Mouse (Mus musculus) forelimb bud, embryonic 11.5 days (tissue): ENCODE measurements around the gene Mbnl2.

ENCODE experiments used
- DNase-seq: peaks from one replicate; pipeline ENCODE4 v3.0.0-alpha.2; 2012; ENCODE audit warnings: low read depth, low spot score

Gene Mbnl2

DNA sequence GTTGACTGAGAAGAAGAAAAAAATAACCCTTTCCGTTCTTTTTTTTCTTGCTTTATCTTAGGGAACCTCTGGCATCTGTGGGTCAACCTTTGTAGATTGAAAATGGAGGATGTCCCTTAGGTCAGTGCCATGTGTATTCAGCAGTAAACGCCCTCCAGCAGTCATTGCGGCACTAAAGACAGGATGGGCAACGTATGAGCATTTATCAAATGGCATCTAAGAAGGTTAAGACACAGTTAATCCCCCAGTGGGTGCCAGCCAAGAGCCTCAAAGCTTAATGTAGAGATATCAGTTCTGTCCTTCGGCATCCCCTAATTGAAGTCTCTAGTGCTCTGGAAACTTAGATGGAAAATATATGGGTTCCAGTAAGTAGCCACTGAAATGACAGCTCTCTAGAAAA lies 723 bp upstream of the Mbnl2 start:
- no peak for DNase-seq

DNA sequence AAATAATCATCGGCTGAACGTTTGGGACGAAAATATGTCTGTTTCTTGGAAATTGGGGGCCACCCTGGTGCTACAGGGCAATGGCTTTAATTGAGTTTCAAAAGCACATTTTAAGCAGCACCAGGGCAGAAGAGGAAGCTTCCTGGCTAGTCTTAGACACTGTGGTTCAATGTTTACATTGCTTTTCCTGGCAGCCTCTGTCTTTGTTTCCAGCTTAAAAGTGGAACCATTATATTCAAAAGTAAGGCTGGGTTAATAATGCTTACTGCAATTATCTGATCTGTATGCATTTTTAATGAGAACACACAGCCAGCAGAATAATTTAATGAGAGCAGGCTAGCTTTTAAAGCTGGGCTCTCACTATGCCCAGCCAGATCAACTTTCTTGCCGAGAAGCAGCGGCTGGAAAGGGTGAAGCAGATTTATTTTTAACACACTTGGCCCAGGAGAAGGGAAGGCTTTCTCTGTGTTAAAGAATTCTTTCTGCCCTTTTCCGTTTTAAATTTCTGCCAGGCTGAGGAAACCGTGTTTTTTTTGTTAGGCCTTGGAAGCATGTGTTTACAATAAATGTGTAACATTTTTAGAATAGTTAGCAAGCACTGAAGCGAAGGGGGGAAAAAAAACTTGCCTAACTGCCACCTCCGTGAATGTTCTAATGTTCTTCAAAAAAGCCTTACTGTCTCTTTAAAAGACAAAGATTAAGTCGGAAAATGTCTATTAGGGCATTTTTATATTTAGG lies 1.0 kb downstream of the Mbnl2 start:
- no peak for DNase-seq

DNA sequence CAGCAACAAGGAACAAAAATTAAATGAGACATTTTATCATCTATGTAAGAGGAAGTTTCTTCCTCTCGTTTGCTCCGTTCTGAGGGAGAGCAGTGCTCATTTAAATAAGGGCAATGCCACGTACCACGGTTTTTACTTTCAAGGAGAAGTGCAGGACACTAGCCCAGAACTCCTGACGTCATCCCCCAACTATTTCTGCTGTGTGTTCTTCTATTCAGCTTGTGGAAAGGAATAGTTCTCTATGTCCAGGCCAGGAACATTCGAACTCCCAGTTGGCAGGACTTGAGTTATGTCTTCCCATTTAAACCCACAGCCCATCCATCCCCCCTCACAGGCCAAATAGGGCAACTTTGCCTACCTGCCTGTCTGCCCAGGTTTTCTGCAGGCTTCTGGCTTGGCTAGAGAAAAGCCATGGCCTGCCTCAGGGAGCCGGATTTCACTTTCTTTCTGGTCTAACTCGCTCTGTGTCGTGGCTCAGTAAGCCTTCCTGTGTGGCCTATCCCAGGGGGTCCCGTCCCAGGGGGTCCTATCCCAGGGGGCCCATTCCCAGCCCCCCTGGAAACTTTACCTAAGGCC lies 1.7 kb downstream of the Mbnl2 start:
- DNase-seq = peak; percentile 76

DNA sequence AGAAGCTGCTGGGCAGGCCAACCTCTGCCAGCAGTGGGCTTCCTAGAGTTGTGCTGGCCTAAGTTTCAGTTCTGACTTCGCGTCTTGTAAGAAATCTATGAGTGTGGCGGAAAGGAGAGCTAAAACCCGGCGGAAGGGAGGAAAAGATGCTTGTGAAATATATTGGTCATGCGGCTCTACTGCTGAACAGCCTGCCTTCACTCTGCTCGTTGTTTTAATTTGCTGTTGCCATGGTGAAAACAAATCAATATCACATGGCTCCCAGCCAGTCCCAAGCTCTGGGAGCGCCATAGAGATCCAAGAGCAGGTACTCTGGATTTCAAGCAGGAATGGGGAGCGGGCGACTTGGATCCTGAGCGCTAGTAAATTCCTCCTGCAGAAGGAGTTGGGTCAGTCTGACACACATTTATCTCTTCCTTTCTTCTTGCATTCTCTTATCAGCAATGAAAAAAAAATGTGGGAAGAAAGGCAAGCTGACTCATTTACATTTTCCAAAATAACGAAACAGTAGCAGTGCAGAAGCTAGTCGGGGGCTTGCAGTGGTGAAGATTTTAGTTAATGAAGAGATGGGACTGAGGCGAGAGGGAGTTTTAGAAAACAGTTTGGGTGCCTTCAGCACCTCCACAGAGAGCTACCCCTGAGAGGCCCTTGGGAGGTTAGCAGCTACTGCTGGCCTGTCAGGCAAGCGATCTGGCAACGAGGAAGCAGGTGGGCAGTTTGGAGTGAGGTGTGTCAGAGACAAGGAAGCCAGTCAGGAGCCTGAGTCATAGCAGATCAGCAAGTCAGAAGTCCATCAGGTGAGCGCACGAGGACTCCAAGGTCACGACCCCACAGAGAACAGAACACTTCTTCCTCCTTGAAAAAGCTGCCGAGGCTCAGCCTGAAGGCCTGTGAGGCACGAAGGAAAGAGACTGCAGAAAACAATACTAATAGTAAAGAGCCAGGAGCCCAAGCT lies 3.1 kb downstream of the Mbnl2 start:
- peak; percentile 82 for DNase-seq

DNA sequence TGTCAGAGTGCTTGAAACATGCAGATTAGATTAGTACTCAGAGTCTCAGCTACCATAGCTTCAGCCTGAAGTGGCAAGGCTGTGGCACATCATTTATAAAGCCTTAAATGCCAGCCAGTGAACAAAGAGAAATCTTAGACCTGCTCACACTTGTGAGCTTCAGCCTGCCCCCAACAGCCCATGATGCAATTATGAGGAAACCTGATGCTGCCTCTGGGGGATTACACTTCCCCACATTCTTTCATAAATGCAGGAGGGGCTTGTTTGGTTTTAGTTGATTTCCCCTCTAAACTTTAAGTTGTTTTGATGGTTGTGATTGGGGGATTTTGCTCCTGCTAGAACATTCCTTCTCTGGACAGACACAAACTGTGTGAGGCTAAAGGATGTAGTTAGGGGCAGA lies 4.7 kb downstream of the Mbnl2 start:
- peak; percentile 72 for DNase-seq

DNA sequence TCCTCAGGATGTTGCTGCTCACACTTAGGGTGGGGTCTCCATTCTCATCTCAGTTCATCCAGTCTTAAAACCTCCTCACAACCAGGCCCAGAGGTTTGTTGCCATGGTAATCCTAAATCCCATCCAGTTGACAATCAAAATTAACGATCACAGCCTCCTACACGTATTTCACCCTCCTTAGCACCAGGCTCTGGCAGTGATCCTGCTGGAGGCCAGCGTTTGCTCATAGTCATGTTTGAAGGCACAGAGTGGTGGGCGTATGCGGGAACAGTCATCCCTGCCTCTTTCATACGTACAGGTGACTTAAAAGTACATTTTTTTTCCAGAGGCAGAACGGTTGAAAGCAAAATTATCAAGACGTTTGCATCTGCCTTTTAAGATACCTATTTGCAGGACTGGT lies 8.3 kb downstream of the Mbnl2 start:
- DNase-seq = no peak

DNA sequence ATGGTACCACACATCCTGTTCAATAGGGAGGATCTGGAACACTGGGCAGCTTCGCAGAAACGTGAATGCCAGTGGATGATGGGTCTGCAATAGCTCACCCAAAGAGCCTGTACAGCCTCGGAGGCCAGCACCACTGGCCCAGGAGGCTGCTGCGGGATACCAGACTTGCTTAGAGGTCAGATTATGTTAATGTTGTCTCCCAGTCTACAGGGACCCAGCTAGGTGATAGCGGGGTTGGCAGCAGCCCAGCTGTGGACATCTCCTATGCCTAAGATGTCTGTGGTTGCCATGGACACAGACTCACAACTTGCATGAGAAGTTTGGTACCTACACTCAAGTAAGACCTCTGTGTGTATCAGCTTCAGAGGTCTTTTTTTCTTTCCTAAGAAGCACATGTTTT lies 9.0 kb downstream of the Mbnl2 start:
- no peak for DNase-seq

DNA sequence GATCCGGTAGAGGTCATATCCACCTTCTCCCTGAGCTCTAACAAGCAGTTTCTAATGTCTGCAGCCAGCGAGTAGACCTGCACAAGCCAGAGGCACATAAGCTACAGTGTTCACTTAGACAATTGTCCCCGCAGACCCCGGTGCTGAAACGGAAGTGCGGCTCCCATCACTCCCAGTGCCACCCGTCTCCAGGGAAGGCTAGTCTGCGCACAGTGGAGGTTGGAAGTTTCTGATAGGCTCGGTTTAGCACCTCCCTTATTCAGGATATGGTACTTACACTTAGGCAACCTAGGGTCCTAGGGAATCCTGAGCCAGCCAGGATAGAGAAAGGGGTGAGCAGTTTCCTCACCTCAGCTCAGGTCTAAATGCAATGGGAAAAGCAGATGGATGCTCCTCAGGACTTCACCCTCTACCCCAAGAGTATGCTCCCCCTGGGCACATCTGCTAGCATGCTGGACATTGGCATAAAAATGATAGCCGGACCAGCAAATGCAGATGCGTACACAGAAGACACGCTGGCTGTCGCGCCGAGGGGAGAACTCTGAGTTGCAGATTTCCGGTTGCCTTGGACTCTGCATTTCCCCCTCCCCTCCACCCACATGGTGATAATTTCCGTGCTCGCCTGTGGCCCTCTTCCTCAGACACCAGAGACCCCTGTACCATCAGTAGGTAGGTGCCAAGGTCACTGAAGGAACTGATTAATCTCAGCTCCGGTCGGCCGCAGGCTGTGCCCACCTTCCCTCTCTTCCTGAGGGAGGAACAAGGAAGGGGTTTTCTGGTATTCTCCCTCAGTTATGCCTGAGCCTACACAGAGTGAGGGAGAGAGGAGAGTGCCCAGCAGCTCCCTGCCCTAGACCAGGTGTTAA lies 11.9 kb downstream of the Mbnl2 start:
- no peak for DNase-seq

DNA sequence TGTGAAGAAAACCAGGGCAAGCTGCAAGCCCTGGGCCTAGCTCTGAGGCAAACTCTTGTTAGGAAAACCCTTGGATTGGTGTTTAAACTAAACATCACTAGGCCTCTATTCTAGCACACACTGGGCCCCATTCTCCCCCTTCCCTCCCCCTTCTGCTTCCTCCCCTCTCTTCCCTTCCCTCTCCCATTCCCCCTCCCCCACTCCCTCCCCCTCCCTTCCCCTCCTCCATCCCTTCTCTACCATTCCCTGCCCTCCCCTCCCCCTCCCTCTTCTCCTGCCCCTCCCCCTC lies 12.5 kb downstream of the Mbnl2 start:
- DNase-seq = no peak

DNA sequence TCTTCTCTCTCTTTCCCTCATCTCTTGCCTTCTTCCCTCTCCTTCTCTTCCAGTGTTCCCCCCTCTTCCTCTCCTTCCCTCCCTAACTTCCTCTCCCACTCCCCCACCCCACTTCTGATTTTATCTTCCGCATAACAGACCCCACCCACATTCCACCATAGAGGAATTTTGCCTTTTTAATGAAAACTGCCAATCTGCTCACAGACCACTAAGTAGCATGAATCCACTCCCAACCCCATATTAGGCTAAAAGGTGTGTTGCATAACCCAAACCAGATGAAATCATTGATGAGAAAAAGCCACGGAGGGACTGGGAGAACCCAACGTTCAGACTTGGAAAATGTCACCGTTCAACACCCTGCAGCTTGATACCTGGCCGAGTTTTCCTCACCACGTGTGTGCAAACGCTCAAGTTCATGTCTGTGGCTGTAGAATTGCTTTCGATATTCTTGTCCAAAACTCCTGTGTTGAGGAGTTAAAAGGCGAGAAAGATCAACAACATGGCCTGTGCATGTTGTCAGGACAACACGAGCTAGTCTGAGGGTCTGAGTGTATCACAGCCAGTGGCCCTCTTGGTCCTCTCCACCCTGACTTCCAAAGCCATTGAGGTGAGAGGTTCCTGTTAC lies 13.0 kb downstream of the Mbnl2 start:
- DNase-seq = no peak

DNA sequence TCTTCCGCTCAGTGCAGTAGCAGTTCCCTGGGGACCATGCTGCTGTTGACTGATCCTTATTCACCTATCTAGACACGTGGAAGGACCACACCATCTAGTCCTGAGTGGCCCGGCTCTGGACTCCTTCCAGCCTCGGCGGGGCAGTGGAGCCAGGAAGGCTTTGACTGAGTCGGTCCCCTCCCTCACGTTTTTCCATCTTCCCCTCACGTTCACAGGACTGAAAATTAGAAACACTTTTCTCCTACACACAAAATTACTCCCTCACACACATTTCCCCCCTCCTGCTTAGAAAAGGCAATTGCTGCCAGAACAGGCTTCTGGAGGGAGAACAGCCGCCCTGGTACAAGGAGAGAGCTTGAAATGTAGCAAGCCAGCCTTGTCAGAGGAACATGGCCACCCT lies 13.6 kb downstream of the Mbnl2 start:
- DNase-seq = no peak

DNA sequence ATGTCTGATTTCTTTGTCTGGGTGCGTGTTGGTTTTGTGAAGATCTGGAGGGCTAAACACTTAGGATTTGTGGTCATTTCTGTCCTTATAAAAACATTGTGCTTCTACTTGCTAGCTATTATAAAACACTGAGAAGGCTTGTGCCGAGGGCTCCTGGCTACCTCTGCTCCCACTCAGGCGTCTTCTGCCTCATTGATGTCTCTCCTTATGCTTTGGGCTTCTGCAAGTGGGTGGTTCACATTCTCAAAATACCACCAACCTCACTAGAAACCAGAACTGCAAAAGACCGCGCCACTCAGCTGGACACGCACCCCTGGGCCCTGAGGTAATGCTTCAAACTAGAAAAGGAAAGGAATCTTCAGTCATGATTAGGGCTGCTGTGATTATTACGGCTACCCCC lies 14.1 kb downstream of the Mbnl2 start:
- no peak for DNase-seq

DNA sequence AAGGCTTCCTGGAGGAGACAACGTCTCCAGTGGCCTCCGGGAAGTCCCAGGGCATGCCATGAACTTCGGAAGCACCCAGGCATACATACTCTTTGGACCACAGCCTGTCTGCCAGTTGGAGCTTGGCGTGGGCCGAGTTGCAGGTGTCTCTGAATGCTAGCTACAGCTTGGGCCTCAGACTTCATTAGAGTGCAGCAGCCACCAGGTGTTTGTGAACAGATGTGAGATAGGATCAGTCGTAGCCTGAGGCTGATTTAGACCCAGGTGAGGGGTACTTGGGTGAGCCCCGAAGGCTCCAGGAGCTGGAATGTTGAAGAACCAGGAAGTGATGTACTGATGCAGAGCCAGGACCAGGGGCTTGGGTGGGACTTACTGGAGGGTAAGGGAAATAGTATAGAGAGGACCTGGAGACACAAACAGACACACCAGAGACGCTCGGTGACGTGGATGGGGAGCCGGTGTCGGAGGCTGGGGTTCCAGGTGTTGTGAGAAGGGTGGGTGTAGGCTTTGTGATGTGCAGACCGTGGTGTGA lies 15.8 kb downstream of the Mbnl2 start:
- DNase-seq = no peak

DNA sequence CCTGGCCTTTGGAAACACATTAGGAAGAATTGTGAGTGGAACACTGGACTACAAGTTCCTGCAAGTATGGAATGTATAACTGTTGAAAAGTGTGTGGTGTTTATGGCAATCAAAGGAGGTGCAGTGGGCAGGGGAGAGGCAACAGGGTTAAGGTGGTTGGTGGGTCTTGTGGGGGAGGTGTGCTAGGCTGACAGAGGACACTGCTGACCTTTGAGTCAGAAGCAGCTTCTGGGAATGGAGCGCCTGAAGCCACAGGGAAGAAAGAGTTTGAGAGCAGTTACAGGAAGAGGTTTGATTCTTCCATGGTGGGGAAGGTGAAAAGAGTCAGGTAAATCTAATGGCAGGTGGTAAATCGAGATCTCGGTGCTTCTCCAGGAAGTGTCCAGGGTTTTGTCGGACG lies 16.7 kb downstream of the Mbnl2 start:
- no peak for DNase-seq

DNA sequence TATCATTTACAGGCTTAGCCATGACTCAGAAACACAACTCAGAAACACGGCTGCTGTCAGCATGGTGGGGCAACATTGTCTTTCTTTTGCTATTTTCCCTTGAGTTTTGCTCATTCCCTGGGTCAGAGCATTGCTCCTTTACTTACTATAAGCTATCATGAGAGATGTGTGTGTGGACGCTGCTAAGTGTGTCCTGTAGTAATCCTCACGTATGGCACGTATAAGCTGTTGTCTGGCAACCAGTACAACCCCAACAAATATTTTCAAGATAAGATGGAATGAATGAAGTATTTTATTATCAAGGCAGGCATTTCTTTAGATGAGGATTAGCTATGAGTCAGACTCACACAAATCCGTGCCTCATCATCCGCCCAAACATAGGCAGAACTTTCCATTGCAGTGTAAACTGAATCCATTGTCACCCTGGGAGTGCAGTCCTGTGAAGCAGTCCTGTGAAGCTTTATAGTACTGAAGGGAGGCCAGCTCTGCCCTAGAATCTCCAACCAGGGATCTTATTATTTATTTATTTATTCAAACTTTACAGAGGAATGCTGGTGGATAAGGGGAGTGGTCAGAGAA lies 17.2 kb downstream of the Mbnl2 start:
- DNase-seq = no peak

DNA sequence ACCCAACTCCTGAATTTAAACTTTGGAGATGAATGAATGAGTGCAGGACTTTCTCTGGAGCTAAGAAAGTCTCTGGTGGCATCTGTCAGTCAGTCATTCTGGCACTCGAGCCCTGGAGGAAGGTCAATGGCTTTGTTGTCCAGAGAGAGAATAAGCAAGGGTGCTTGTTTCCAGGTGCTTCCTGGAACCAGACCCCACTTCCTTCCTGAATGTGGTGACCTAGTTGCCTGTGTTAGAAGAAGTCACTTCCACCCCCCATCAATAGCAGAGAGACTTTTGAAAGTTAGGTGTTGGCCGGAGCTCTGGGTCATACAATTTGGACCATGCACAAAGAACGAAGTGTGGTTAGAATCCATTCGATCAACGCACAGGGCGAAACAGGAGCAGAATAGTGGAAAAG lies 19.0 kb downstream of the Mbnl2 start:
- no peak for DNase-seq

DNA sequence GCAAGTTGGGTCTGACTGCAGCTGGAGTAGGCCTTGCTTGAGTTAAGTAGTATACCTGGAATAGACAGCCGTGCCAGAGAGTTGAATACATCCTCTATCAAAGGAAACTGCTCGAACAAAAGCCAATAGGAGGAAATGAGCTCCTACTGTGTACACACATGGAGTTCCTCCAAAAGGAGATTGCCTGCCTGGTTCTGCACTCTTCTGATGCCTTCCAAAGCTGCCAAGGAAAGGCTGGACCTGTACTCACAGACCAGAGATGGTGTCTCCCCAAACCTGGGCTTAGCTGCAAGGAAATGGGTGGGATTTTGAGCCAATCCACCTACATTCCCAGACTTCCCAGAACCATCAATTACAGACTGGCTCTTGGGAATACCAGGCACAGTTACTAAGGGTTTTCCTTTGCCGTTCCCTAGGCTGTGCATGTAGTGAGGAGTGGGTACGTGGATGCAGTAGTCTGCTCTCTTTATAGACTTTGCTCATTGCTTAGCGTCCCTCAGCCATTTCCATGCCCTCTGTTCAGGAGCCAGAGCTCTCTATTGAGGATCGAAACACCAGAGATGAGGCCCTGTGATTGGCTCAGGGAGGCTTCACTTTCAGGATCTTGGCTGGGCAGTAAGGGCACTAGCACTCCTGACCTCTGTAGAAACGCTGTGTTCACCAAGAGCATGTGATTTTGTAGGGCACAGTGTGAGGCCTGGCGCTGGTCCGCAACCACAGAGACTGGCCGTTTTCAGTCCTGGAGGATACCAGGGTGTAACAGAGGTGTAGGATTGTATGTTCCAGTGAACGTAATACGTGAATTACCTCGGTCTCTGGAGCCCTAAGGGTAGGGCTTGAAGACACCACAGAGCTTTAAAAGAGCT lies 20.1 kb downstream of the Mbnl2 start:
- DNase-seq = no peak

DNA sequence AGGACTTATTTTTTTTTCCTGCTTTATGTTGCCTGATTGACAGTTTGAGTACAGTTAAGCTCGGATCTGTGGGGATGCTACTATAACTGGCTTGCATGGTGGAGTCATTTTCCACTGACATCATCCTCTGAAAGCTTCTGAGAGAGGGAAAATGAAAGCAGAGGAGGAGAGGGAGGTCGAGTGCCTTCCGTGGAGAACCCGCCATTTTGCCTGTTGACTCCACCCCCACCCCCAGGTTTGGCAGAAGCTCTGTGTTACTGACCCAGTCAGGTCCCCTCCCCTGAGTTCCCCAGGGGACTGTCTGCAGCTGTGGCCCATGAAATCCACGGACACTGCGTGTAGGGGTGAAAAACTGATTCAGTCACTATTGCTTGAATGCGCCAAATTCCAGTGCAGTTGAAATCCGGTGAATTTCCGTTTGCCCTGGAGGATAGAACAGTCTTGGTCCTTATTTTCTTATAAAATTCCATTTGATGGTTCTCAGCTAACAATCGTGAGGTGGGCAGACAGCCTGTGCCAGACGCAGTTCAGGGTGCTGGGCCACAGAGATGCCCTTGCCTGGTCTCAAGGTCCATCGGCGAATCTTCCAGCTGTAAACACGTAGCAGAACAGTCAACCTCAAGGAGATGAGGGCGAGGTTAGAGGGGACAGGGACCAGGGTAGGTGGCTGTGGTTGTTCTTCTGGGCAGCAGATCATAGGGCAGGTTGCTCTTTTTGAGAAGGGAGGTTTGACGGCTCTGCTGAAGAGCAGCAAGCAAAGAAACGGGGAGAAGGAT lies 20.9 kb downstream of the Mbnl2 start:
- no peak for DNase-seq

DNA sequence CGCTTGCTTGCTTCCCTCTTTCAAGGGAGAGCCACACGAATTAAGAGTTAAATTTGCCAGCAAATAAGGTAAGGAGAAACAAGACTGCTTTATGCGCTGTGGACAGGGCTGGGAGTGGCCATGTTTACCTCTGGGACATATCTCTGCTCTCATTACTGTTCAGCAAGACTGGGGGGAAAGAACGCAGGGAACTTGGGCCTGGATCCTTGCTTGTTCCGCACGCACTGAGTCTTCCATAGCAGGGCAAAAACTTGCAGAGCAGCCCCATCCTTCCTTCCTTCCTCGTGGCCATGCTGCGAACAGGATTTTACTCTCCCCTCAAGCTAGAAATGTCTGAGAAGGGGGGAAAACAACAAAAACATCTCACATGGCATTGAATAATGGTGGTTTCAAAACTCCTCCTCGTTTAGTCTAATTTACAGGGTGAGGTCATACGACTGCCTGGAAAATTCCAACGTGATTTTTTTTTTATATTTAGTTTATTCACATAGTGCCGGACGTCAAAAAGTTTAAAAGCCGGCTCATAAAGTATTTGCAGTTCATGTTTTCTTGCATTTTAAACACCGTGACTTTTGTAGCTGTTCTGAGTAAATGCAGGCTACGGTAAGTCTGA lies 21.8 kb downstream of the Mbnl2 start:
- DNase-seq = no peak
